Mouse (Mus musculus): Measurements from ENCODE around the gene Baz1a. TPM values are rescaled to one million over a fixed set of nuclear protein-coding genes. Genes with fewer than 3 reads are reported as not detected.

The Baz1a gene
- 38.8 and 41.0 TPM in 2 replicates for polyA plus RNA-seq (2011; ENCODE audit: insufficient read depth, insufficient read length, low read depth, missing spikeins)

- Histone ChIP-seq H3K4me3 (ENCODE audit: low read depth, low read length) (no peak within 1 kb of the TSS), H3K9me3 (replicated peaks; ENCODE audit: control insufficient read depth, insufficient read depth, low read length, poor library complexity, severe bottlenecking) (no peaks in the 10 kb centered on the region), H3K27ac (ENCODE audit: insufficient read depth, low read length) (no peak within 1 kb of the TSS), H3K27me3 (ENCODE audit: control insufficient read depth, insufficient read depth, low read length, poor library complexity, severe bottlenecking) (no peaks in the 10 kb centered on the region), H3K4me1 (ENCODE audit: control insufficient read depth, insufficient read depth, low read length) (no peaks in the 10 kb centered on the region), H3K36me3 (ENCODE audit: control insufficient read depth, insufficient read depth, low read length, poor library complexity, severe bottlenecking) (no peaks in the 10 kb centered on the region), H3K9ac (ENCODE audit: low read depth, poor library complexity, severe bottlenecking) (no peak within 1 kb of the TSS)
- TF ChIP-seq CTCF (IDR thresholded peaks at IDR 0.05; ENCODE audit: low read depth, low read length) (no peak), EP300 (IDR thresholded peaks at IDR 0.05; ENCODE audit: insufficient read depth, low read depth, low read length) (no peak), POLR2A (IDR thresholded peaks at IDR 0.05; ENCODE audit: insufficient read depth, low read length) (no peak)
These were observed at the start of gene Baz1a for GRCm38 (mm10) chr12:55013626-55014398. Gene Baz1a (minus strand): TSS chr12:55014348.

- TF ChIP-seq CTCF (IDR thresholded peaks at IDR 0.05; ENCODE audit: low read depth, low read length) (no peak), POLR2A (IDR thresholded peaks at IDR 0.05; ENCODE audit: insufficient read depth, low read length) (no peak), EP300 (IDR thresholded peaks at IDR 0.05; ENCODE audit: insufficient read depth, low read depth, low read length) (no peak)
- peaks cover 8% of the 10 kb centered on the region for H3K36me3 ChIP-seq (ENCODE audit: control insufficient read depth, insufficient read depth, low read length, poor library complexity, severe bottlenecking)
- H3K27me3 ChIP-seq (ENCODE audit: control insufficient read depth, insufficient read depth, low read length, poor library complexity, severe bottlenecking), result no peaks in the 10 kb centered on the region
- H3K4me3 ChIP-seq (ENCODE audit: low read depth, low read length), result no peak overlapping the region
- H3K4me1 ChIP-seq (ENCODE audit: control insufficient read depth, insufficient read depth, low read length), result no peaks in the 10 kb centered on the region
- no peaks in the 10 kb centered on the region for H3K9me3 ChIP-seq (replicated peaks; ENCODE audit: control insufficient read depth, insufficient read depth, low read length, poor library complexity, severe bottlenecking)
- H3K27ac ChIP-seq (ENCODE audit: insufficient read depth, low read length), result no peak overlapping the region
- no peak overlapping the region for H3K9ac ChIP-seq (ENCODE audit: low read depth, poor library complexity, severe bottlenecking)
These were observed 48.0 kb upstream of the Baz1a start for GRCm38 (mm10) chr12:55062141-55062540.

GRCm38 (mm10) chr12:55061006-55061405 is 46.9 kb upstream of the Baz1a start:
- H3K36me3 ChIP-seq (ENCODE audit: control insufficient read depth, insufficient read depth, low read length, poor library complexity, severe bottlenecking), result peaks cover 8% of the 10 kb centered on the region
- H3K27ac ChIP-seq (ENCODE audit: insufficient read depth, low read length), result no peak overlapping the region
- no peaks in the 10 kb centered on the region for H3K9me3 ChIP-seq (replicated peaks; ENCODE audit: control insufficient read depth, insufficient read depth, low read length, poor library complexity, severe bottlenecking)
- H3K4me3 ChIP-seq (ENCODE audit: low read depth, low read length), result no peak overlapping the region
- no peaks in the 10 kb centered on the region for H3K4me1 ChIP-seq (ENCODE audit: control insufficient read depth, insufficient read depth, low read length)
- no peak overlapping the region for H3K9ac ChIP-seq (ENCODE audit: low read depth, poor library complexity, severe bottlenecking)
- TF ChIP-seq POLR2A (IDR thresholded peaks at IDR 0.05; ENCODE audit: insufficient read depth, low read length) (no peak), EP300 (IDR thresholded peaks at IDR 0.05; ENCODE audit: insufficient read depth, low read depth, low read length) (no peak), CTCF (IDR thresholded peaks at IDR 0.05; ENCODE audit: low read depth, low read length) (no peak)
- H3K27me3 ChIP-seq (ENCODE audit: control insufficient read depth, insufficient read depth, low read length, poor library complexity, severe bottlenecking), result no peaks in the 10 kb centered on the region

GRCm38 (mm10) chr12:55060212-55060898 is 46.2 kb upstream of the Baz1a start:
- Histone ChIP-seq H3K9me3 (replicated peaks; ENCODE audit: control insufficient read depth, insufficient read depth, low read length, poor library complexity, severe bottlenecking) (no peaks in the 10 kb centered on the region), H3K9ac (ENCODE audit: low read depth, poor library complexity, severe bottlenecking) (no peak overlapping the region), H3K27ac (ENCODE audit: insufficient read depth, low read length) (no peak overlapping the region), H3K4me1 (ENCODE audit: control insufficient read depth, insufficient read depth, low read length) (no peaks in the 10 kb centered on the region), H3K36me3 (ENCODE audit: control insufficient read depth, insufficient read depth, low read length, poor library complexity, severe bottlenecking) (peaks cover 8% of the 10 kb centered on the region), H3K4me3 (ENCODE audit: low read depth, low read length) (no peak overlapping the region), H3K27me3 (ENCODE audit: control insufficient read depth, insufficient read depth, low read length, poor library complexity, severe bottlenecking) (no peaks in the 10 kb centered on the region)
- TF ChIP-seq POLR2A (IDR thresholded peaks at IDR 0.05; ENCODE audit: insufficient read depth, low read length) (no peak), CTCF (IDR thresholded peaks at IDR 0.05; ENCODE audit: low read depth, low read length) (no peak), EP300 (IDR thresholded peaks at IDR 0.05; ENCODE audit: insufficient read depth, low read depth, low read length) (no peak)

- no peak overlapping the region for H3K9ac ChIP-seq (ENCODE audit: low read depth, poor library complexity, severe bottlenecking)
- no peak overlapping the region for H3K27ac ChIP-seq (ENCODE audit: insufficient read depth, low read length)
- peaks cover 8% of the 10 kb centered on the region for H3K36me3 ChIP-seq (ENCODE audit: control insufficient read depth, insufficient read depth, low read length, poor library complexity, severe bottlenecking)
- TF ChIP-seq EP300 (IDR thresholded peaks at IDR 0.05; ENCODE audit: insufficient read depth, low read depth, low read length) (no peak), CTCF (IDR thresholded peaks at IDR 0.05; ENCODE audit: low read depth, low read length) (no peak), POLR2A (IDR thresholded peaks at IDR 0.05; ENCODE audit: insufficient read depth, low read length) (no peak)
- H3K9me3 ChIP-seq (replicated peaks; ENCODE audit: control insufficient read depth, insufficient read depth, low read length, poor library complexity, severe bottlenecking), result no peaks in the 10 kb centered on the region
- H3K4me3 ChIP-seq (ENCODE audit: low read depth, low read length), result no peak overlapping the region
- no peaks in the 10 kb centered on the region for H3K27me3 ChIP-seq (ENCODE audit: control insufficient read depth, insufficient read depth, low read length, poor library complexity, severe bottlenecking)
- no peaks in the 10 kb centered on the region for H3K4me1 ChIP-seq (ENCODE audit: control insufficient read depth, insufficient read depth, low read length)
These were observed 45.7 kb upstream of the Baz1a start for GRCm38 (mm10) chr12:55059812-55060211.

All from ES-Bruce4 (cell line).